Mouse (Mus musculus): ENCODE results near the gene Gm21921. TPM values are rescaled to one million over a fixed set of nuclear protein-coding genes. Genes with fewer than 3 reads are reported as not detected.
"Not testable (repeated sequence)": the region's sequence is repeated elsewhere in the genome, so short reads cannot be mapped to it uniquely, and the experiment has no call there.

Gene Gm21921
- not detected in 2 replicates for polyA plus RNA-seq (2014; fragmentation: Nextera tagmentation; extraction: Ambion mirVana)

- not testable (repeated sequence) for ATAC-seq (ENCODE audit: insufficient read depth, low FRiP score, low TSS enrichment); H3K27ac ChIP-seq (ENCODE audit: low read depth, low read length); H3K4me2 ChIP-seq (ENCODE audit: low read depth); H3K9ac ChIP-seq (ENCODE audit: low read length); H3K9me3 ChIP-seq (ENCODE audit: control insufficient read depth, low read length); DNase-seq (ENCODE audit: low spot score); H3K4me1 ChIP-seq (ENCODE audit: control insufficient read depth, insufficient read depth, low read length); H3K4me3 ChIP-seq (ENCODE audit: low read depth, low read length); H3K27me3 ChIP-seq (ENCODE audit: control insufficient read depth, insufficient read depth, low read length); H3K36me3 ChIP-seq (ENCODE audit: control insufficient read depth, insufficient read depth, low read length)
- WGBS, result no CpG with 5 or more reads among the region's 2 CpGs
These were observed at the start of gene Gm21921 for GRCm38 (mm10) chrY:24796143-24796542. Gm21921 (minus strand) TSS chrY:24796243.

Data from neural tube, embryonic 11.5 days (tissue).